Mouse (Mus musculus) thymus, adult 2 months (tissue): ENCODE results near the gene Gm15517.

Experiments
- CTCF ChIP-seq: fragments of 200-500 bp; IDR thresholded peaks from 2 replicates; pipeline ENCODE4 v1.5.1; 2012; ENCODE audit warnings: mild to moderate bottlenecking, control low read depth, low read length, moderate library complexity, borderline replicate concordance; ENCODE audit not compliant: control insufficient read depth, poor library complexity, insufficient read depth; ENCODE audit errors: extremely low read depth
- POLR2A ChIP-seq: fragments of 200-500 bp; IDR thresholded peaks from 2 replicates; pipeline ENCODE4 v1.6.1; 2012; ENCODE audit warnings: mild to moderate bottlenecking, low read length, control low read depth, moderate library complexity; ENCODE audit not compliant: control insufficient read depth, poor library complexity, insufficient read depth; ENCODE audit errors: extremely low read depth

DNA sequence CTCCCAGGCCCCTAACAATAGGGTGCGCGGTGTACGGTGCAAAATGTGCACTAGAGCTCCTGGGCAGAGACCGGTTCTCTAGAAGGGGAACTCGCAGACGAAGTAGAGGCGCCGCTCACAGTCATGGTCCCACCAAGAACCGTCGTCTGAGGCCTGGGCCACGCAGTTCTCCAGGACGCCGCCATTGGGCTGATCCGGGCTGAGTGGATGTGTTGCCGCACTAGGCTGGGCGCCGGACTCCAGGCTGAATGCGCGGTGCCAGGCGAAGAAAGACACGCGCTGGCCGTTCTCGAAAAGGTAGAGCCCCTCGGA is 43.2 kb downstream of the Gm15517 start:
- no peak for TF ChIP-seq CTCF
- TF ChIP-seq POLR2A: no peak
